Mouse (Mus musculus): ENCODE measurements at regions not wholly inside any gene's neighbourhood (a gene's known extent, or its start where the extent isn't known, plus 50 kb on each side); places are given as distances from the start of the nearest gene placed in this dataset.

- Histone ChIP-seq H3K27ac (ENCODE audit: low read depth, low read length) (no peak overlapping the region), H3K4me2 (no peak overlapping the region), H3K9me3 (ENCODE audit: control insufficient read depth, low read length) (no peaks in the 10 kb centered on the region), H3K36me3 (ENCODE audit: control insufficient read depth, insufficient read depth, low read length) (no peaks in the 10 kb centered on the region), H3K4me1 (replicated peaks; ENCODE audit: control insufficient read depth, insufficient read depth, low read length) (no peaks in the 10 kb centered on the region), H3K9ac (ENCODE audit: low read depth, low read length) (no peak overlapping the region), H3K27me3 (replicated peaks; ENCODE audit: control insufficient read depth, insufficient read depth, low read length) (no peaks in the 10 kb centered on the region), H3K4me3 (ENCODE audit: low read depth, low read length) (no peak overlapping the region)
- DNase-seq (ENCODE audit: low spot score) (no peak), ATAC-seq (replicated peaks; ENCODE audit: low FRiP score) (no peak)
- 72% methylated on average over 4 of the region's 4 CpGs for WGBS
Measured at GRCm38 (mm10) chr13:101216421-101216820, 383.2 kb upstream of the Slc30a5 start.

- 63% methylated on average over 11 of the region's 11 CpGs for WGBS
- H3K4me2 ChIP-seq = no peak overlapping the region
Measured at GRCm38 (mm10) chr13:101215792-101216221, 382.6 kb upstream of the Slc30a5 start.

DNA sequence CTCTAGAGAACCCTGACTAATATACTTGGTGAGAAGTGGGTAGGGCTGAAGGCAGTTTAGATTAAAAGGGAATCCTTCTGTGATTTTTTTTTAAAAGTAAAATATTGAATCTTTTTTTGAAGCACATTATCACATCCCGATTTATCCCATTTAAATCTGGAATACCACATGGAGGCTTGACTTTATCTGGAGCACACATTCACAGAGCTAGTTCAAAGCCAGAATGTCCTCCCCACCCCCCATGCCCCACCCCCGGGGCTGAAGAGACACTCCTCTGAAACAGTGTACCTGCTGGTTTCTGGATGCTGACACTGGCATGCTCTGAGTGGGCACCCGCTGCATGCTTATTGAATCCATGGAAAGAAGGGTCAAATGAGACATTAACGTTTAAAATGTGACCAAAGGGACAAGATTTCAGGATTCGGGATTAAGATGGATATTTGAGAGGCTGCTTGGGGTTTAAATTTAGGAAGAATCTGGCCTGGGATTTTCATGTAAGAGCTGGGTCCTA, 382.0 kb upstream of the Slc30a5 start:
- Histone ChIP-seq H3K36me3 (ENCODE audit: control insufficient read depth, insufficient read depth, low read length) (no peaks in the 10 kb centered on the region), H3K4me3 (ENCODE audit: low read depth, low read length) (no peak overlapping the region), H3K9ac (ENCODE audit: low read depth, low read length) (no peak overlapping the region), H3K4me2 (no peak overlapping the region), H3K9me3 (ENCODE audit: control insufficient read depth, low read length) (no peaks in the 10 kb centered on the region), H3K4me1 (replicated peaks; ENCODE audit: control insufficient read depth, insufficient read depth, low read length) (no peaks in the 10 kb centered on the region), H3K27ac (ENCODE audit: low read depth, low read length) (no peak overlapping the region), H3K27me3 (replicated peaks; ENCODE audit: control insufficient read depth, insufficient read depth, low read length) (no peaks in the 10 kb centered on the region)
- 81% methylated on average over 5 of the region's 5 CpGs for WGBS
- ATAC-seq (replicated peaks; ENCODE audit: low FRiP score) (no peak), DNase-seq (ENCODE audit: low spot score) (no peak)

More at GRCm38 (mm10) chr13:101215792-101216221, 382.6 kb upstream of the Slc30a5 start:
- Histone ChIP-seq H3K9ac (ENCODE audit: low read depth, low read length) (no peak overlapping the region), H3K4me1 (replicated peaks; ENCODE audit: control insufficient read depth, insufficient read depth, low read length) (no peaks in the 10 kb centered on the region), H3K4me3 (ENCODE audit: low read depth, low read length) (no peak overlapping the region), H3K27ac (ENCODE audit: low read depth, low read length) (no peak overlapping the region), H3K27me3 (replicated peaks; ENCODE audit: control insufficient read depth, insufficient read depth, low read length) (no peaks in the 10 kb centered on the region), H3K36me3 (ENCODE audit: control insufficient read depth, insufficient read depth, low read length) (no peaks in the 10 kb centered on the region), H3K9me3 (ENCODE audit: control insufficient read depth, low read length) (no peaks in the 10 kb centered on the region)
- DNase-seq (ENCODE audit: low spot score) (no peak), ATAC-seq (replicated peaks; ENCODE audit: low FRiP score) (no peak)

- WGBS = 87% methylated on average over 2 of the region's 2 CpGs
- DNase-seq (ENCODE audit: low spot score) = no peak
- H3K27me3 ChIP-seq (replicated peaks; ENCODE audit: control insufficient read depth, insufficient read depth, low read length) = no peaks in the 10 kb centered on the region
- H3K9ac ChIP-seq (ENCODE audit: low read depth, low read length) = no peak overlapping the region
- no peak for ATAC-seq (replicated peaks; ENCODE audit: low FRiP score)
- no peak overlapping the region for H3K4me2 ChIP-seq
- no peaks in the 10 kb centered on the region for H3K9me3 ChIP-seq (ENCODE audit: control insufficient read depth, low read length)
- no peak overlapping the region for H3K27ac ChIP-seq (ENCODE audit: low read depth, low read length)
- H3K4me1 ChIP-seq (replicated peaks; ENCODE audit: control insufficient read depth, insufficient read depth, low read length) = no peaks in the 10 kb centered on the region
- no peak overlapping the region for H3K4me3 ChIP-seq (ENCODE audit: low read depth, low read length)
- H3K36me3 ChIP-seq (ENCODE audit: control insufficient read depth, insufficient read depth, low read length) = no peaks in the 10 kb centered on the region
Measured at GRCm38 (mm10) chr13:101214094-101214493, 380.9 kb upstream of the Slc30a5 start.

DNA sequence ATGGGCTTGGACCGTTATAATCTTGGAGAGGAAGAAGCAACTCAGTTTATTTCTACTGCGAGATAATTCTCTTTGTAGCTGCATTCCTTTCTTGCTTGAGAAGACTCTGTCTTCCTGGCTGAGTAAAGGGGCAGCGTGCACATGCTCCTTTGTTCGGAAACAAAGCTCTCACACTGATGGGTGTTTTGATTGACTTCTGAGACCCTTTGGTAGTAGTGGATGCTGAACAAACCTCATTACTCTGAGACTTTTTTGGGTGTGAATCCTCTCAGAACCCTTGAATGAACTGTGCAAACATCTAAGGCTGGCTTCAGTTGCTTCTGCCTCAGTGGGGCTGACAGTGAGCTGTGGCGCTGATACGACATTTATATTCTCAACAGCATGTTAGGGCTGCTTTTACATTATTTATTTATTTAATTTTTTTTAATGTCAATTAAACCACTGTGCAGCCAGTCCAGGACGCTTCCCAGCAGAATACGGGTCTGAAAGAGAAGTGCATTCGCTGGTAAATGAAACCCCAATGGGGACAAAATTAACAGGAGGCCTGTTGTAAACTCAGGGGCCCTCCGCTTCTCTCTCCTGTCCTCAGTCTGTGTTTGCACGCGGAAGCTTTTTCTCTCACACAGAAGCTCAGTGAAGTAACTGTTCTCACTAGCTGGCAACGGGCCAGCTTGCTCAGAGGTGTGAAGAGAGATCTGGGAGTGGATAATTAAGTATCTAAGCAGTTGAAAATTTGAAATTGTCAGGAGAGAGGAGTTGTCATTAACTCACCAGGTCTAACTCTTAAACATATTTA, 380.1 kb upstream of the Slc30a5 start:
- Histone ChIP-seq H3K4me3 (ENCODE audit: low read depth, low read length) (no peak overlapping the region), H3K4me2 (no peak overlapping the region), H3K4me1 (replicated peaks; ENCODE audit: control insufficient read depth, insufficient read depth, low read length) (no peaks in the 10 kb centered on the region), H3K9me3 (ENCODE audit: control insufficient read depth, low read length) (no peaks in the 10 kb centered on the region), H3K36me3 (ENCODE audit: control insufficient read depth, insufficient read depth, low read length) (no peaks in the 10 kb centered on the region), H3K9ac (ENCODE audit: low read depth, low read length) (no peak overlapping the region), H3K27me3 (replicated peaks; ENCODE audit: control insufficient read depth, insufficient read depth, low read length) (no peaks in the 10 kb centered on the region), H3K27ac (ENCODE audit: low read depth, low read length) (no peak overlapping the region)
- WGBS = 67% methylated on average over 13 of the region's 13 CpGs
- ATAC-seq (replicated peaks; ENCODE audit: low FRiP score) (no peak), DNase-seq (ENCODE audit: low spot score) (no peak)

DNA sequence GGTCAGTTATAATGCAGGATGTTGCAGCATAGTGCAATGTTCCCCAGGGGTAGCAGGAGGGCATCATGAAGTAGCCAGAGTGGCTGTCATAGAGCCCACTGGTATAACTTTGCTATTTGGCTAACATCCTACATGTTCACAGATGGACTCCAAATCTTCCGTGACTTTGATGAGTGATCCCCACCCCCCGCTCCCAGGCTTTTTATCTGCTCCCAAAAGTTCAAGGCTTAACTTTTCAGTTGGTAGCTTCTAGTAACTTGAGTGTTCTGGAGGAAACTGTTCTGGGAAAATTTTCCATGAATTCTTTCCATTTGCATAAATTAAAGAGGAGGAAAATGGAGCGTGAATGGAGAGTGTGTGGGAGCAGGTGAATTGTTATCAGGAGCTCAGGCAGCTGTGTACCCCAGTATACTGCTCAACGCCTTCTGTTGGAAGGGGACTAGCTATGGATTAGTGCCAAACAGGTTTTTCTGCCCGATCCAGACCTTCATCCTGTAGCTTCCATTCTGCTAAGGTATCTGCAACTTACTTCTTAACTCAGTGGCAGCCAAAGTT, 379.2 kb upstream of the Slc30a5 start:
- Histone ChIP-seq H3K4me1 (replicated peaks; ENCODE audit: control insufficient read depth, insufficient read depth, low read length) (no peaks in the 10 kb centered on the region), H3K27ac (ENCODE audit: low read depth, low read length) (no peak overlapping the region), H3K9ac (ENCODE audit: low read depth, low read length) (no peak overlapping the region), H3K4me2 (no peak overlapping the region), H3K9me3 (ENCODE audit: control insufficient read depth, low read length) (no peaks in the 10 kb centered on the region), H3K36me3 (ENCODE audit: control insufficient read depth, insufficient read depth, low read length) (no peaks in the 10 kb centered on the region), H3K4me3 (ENCODE audit: low read depth, low read length) (no peak overlapping the region), H3K27me3 (replicated peaks; ENCODE audit: control insufficient read depth, insufficient read depth, low read length) (no peaks in the 10 kb centered on the region)
- no peak for ATAC-seq (replicated peaks; ENCODE audit: low FRiP score)
- no peak for DNase-seq (ENCODE audit: low spot score)
- WGBS = 72% methylated on average over 5 of the region's 5 CpGs

DNA sequence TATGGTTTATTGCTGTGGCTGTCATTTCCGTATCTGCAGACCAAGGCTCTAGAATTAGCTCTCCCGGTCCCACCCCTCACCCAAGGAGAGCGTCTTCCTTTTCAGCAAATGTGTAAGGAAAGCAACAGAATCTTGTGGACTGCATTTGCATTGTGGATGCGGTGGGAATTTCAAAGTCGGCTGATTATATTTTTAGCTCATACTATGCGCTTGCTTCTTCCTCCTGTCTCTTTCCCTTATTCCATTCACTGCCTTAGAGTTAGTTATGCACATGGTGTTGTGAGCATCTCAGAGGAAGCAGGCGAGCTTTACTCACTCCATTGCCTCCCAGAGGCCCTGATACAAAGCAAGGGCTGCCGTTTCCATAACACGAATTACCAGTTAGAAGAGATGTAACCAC, 375.6 kb upstream of the Slc30a5 start:
- Histone ChIP-seq H3K4me3 (ENCODE audit: low read depth, low read length) (no peak overlapping the region), H3K4me2 (no peak overlapping the region), H3K27me3 (replicated peaks; ENCODE audit: control insufficient read depth, insufficient read depth, low read length) (no peaks in the 10 kb centered on the region), H3K4me1 (replicated peaks; ENCODE audit: control insufficient read depth, insufficient read depth, low read length) (no peaks in the 10 kb centered on the region), H3K27ac (ENCODE audit: low read depth, low read length) (no peak overlapping the region), H3K36me3 (ENCODE audit: control insufficient read depth, insufficient read depth, low read length) (no peaks in the 10 kb centered on the region), H3K9ac (ENCODE audit: low read depth, low read length) (no peak overlapping the region), H3K9me3 (ENCODE audit: control insufficient read depth, low read length) (no peaks in the 10 kb centered on the region)
- no peak for DNase-seq (ENCODE audit: low spot score)
- no peak for ATAC-seq (replicated peaks; ENCODE audit: low FRiP score)
- WGBS = 89% methylated on average over 9 of the region's 9 CpGs

DNA sequence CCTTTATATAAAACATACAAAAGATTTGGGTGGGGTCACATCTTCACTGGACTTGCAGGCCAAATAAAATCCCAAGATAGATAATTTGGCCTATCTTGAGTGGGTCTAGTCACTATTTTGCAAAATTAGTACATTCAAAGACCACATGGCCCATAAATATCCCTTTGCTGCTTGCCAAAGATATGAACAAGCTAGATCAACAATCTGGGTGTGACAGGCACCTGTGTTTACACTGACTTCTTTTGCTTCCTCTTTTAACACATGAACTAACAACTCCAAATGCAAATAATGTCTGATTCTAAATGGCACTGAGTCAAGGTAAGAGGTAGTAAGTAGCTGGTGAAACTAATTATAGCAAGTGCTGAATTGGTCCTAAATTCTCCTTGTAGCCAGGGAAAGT, 370.2 kb upstream of the Slc30a5 start:
- DNase-seq (ENCODE audit: low spot score) (no peak), ATAC-seq (replicated peaks; ENCODE audit: low FRiP score) (no peak)
- Histone ChIP-seq H3K9me3 (ENCODE audit: control insufficient read depth, low read length) (no peaks in the 10 kb centered on the region), H3K4me1 (replicated peaks; ENCODE audit: control insufficient read depth, insufficient read depth, low read length) (no peaks in the 10 kb centered on the region), H3K4me2 (no peak overlapping the region), H3K27ac (ENCODE audit: low read depth, low read length) (no peak overlapping the region), H3K4me3 (ENCODE audit: low read depth, low read length) (no peak overlapping the region), H3K9ac (ENCODE audit: low read depth, low read length) (no peak overlapping the region), H3K36me3 (ENCODE audit: control insufficient read depth, insufficient read depth, low read length) (no peaks in the 10 kb centered on the region), H3K27me3 (replicated peaks; ENCODE audit: control insufficient read depth, insufficient read depth, low read length) (no peaks in the 10 kb centered on the region)

Measured in liver, embryonic 11.5 days (tissue).